Mouse (Mus musculus): Measurements from ENCODE around the gene Gm16442.
"Not testable (repeated sequence)": the region's sequence is repeated elsewhere in the genome, so short reads cannot be mapped to it uniquely, and the experiment has no call there.

Gene Gm16442

GRCm38 (mm10) chr7:20122479-20122878, at the start of gene Gm16442:
Gene Gm16442 (minus strand): TSS chr7:20122579.
- not testable (repeated sequence) for DNase-seq

GRCm38 (mm10) chr7:20168277-20168676, 45.9 kb upstream of the Gm16442 start, which contains the start of gene Vmn1r94:
Gene Vmn1r94 (minus strand): TSS chr7:20168377.
- DNase-seq: not testable (repeated sequence)

GRCm38 (mm10) chr7:20138988-20139387, 16.6 kb upstream of the Gm16442 start, which contains the start of gene Vmn1r93:
Gene Vmn1r93 (minus strand): TSS chr7:20139088.
- DNase-seq: not testable (repeated sequence)

- DNase-seq: not testable (repeated sequence)
These were observed 23.0 kb downstream of the Gm16442 start, which contains the start of gene Vmn1r91 for GRCm38 (mm10) chr7:20099380-20099779. Gene Vmn1r91 (plus strand): TSS chr7:20099680.

- not testable (repeated sequence) for DNase-seq
These were observed 44.3 kb downstream of the Gm16442 start for GRCm38 (mm10) chr7:20078118-20078517.
